Mouse (Mus musculus): ENCODE results near the gene Aprt. TPM values are rescaled to one million over a fixed set of nuclear protein-coding genes. Genes with fewer than 3 reads are reported as not detected.
A peak's percentile ranks its signal among the peaks of the same experiment; 100 is the strongest.

Aprt gene
- polyA plus RNA-seq, 1 experiment from 2014 or later: 355 TPM

- Histone ChIP-seq H3K4me1 (peaks cover 45% of the 10 kb centered on the region), H3K27ac (0 out of 2 replicates have a peak overlapping the region, but pooled peaks have one; percentile 48), H3K27me3 (no peaks in the 10 kb centered on the region), H3K4me3 (no peak overlapping the region), H3K4me2 (no peak overlapping the region), H3K9me3 (no peaks in the 10 kb centered on the region), H3K9ac (no peak overlapping the region), H3K36me3 (peaks cover 62% of the 10 kb centered on the region)
- ATAC-seq (ENCODE audit: insufficient number of reproducible peaks, insufficient read depth, low FRiP score, low TSS enrichment, low read depth): no peak
- WGBS: 86% methylated on average over 3 of the region's 3 CpGs
Measured at GRCm38 (mm10) chr8:122572751-122573150, 4.0 kb downstream of the Aprt start.

- peaks cover 62% of the 10 kb centered on the region for H3K36me3 ChIP-seq
- H3K9ac ChIP-seq: peak overlapping the region; percentile 6; the same call in 1 of the 2 replicates
- no peak for ATAC-seq (ENCODE audit: insufficient number of reproducible peaks, insufficient read depth, low FRiP score, low TSS enrichment, low read depth)
- no peaks in the 10 kb centered on the region for H3K9me3 ChIP-seq
- no peak overlapping the region for H3K27ac ChIP-seq
- no peak overlapping the region for H3K4me2 ChIP-seq
- H3K4me3 ChIP-seq: no peak overlapping the region
- WGBS: 94% methylated on average over 17 of the region's 17 CpGs
- peaks cover 45% of the 10 kb centered on the region for H3K4me1 ChIP-seq
- H3K27me3 ChIP-seq: no peaks in the 10 kb centered on the region
Measured at GRCm38 (mm10) chr8:122571750-122572267, 4.9 kb downstream of the Aprt start.

GRCm38 (mm10) chr8:122571153-122571552 lies 5.6 kb downstream of the Aprt start:
- 93% methylated on average over 11 of the region's 11 CpGs for WGBS
- Histone ChIP-seq H3K27me3 (no peaks in the 10 kb centered on the region), H3K4me1 (peaks cover 48% of the 10 kb centered on the region), H3K9ac (0 out of 2 replicates have a peak overlapping the region, but pooled peaks have one; percentile 6), H3K27ac (no peak overlapping the region), H3K4me3 (no peak overlapping the region), H3K9me3 (no peaks in the 10 kb centered on the region), H3K36me3 (peaks cover 62% of the 10 kb centered on the region), H3K4me2 (no peak overlapping the region)
- no peak for ATAC-seq (ENCODE audit: insufficient number of reproducible peaks, insufficient read depth, low FRiP score, low TSS enrichment, low read depth)

- no peak for ATAC-seq (ENCODE audit: insufficient number of reproducible peaks, insufficient read depth, low FRiP score, low TSS enrichment, low read depth)
- peaks cover 37% of the 10 kb centered on the region for H3K4me1 ChIP-seq
- peak overlapping the region; percentile 84 for H3K4me2 ChIP-seq
- H3K27ac ChIP-seq: no peak overlapping the region
- H3K4me3 ChIP-seq: peak overlapping the region; percentile 87; the same call in 1 of the 2 replicates
- peaks cover 58% of the 10 kb centered on the region for H3K36me3 ChIP-seq
- no peaks in the 10 kb centered on the region for H3K9me3 ChIP-seq
- H3K27me3 ChIP-seq: no peaks in the 10 kb centered on the region
- no peak overlapping the region for H3K9ac ChIP-seq
- WGBS: 95% methylated on average over 16 of the region's 16 CpGs
Measured at GRCm38 (mm10) chr8:122569996-122570395, 6.7 kb downstream of the Aprt start.

GRCm38 (mm10) chr8:122569329-122569728 lies 7.4 kb downstream of the Aprt start:
- Histone ChIP-seq H3K4me2 (peak overlapping the region; percentile 84), H3K27me3 (no peaks in the 10 kb centered on the region), H3K36me3 (peaks cover 52% of the 10 kb centered on the region), H3K27ac (peak overlapping the region; percentile 7; the same call in 1 of the 2 replicates), H3K9me3 (no peaks in the 10 kb centered on the region), H3K4me1 (peaks cover 30% of the 10 kb centered on the region), H3K4me3 (peak overlapping the region; percentile 87), H3K9ac (peak overlapping the region; percentile 96)
- 59% methylated on average over 9 of the region's 9 CpGs for WGBS
- no peak for ATAC-seq (ENCODE audit: insufficient number of reproducible peaks, insufficient read depth, low FRiP score, low TSS enrichment, low read depth)

GRCm38 (mm10) chr8:122568881-122569309 lies 7.8 kb downstream of the Aprt start:
- peak overlapping the region; percentile 87 for H3K4me3 ChIP-seq
- H3K36me3 ChIP-seq: peaks cover 47% of the 10 kb centered on the region
- H3K27me3 ChIP-seq: no peaks in the 10 kb centered on the region
- 8% methylated on average over 10 of the region's 10 CpGs for WGBS
- peaks cover 29% of the 10 kb centered on the region for H3K4me1 ChIP-seq
- H3K4me2 ChIP-seq: peak overlapping the region; percentile 84
- H3K9me3 ChIP-seq: no peaks in the 10 kb centered on the region
- peak overlapping the region; percentile 7; the same call in 1 of the 2 replicates for H3K27ac ChIP-seq
- ATAC-seq (ENCODE audit: insufficient number of reproducible peaks, insufficient read depth, low FRiP score, low TSS enrichment, low read depth): no peak
- peak overlapping the region; percentile 96 for H3K9ac ChIP-seq

- peak overlapping the region; percentile 87 for H3K4me3 ChIP-seq
- peak; percentile 1; the same call in 1 of the 2 replicates for ATAC-seq (ENCODE audit: insufficient number of reproducible peaks, insufficient read depth, low FRiP score, low TSS enrichment, low read depth)
- H3K27ac ChIP-seq: peak overlapping the region; percentile 95
- H3K9ac ChIP-seq: peak overlapping the region; percentile 96
- H3K4me2 ChIP-seq: peak overlapping the region; percentile 84
- no peaks in the 10 kb centered on the region for H3K9me3 ChIP-seq
- whole genome bisulfite sequencing: under 1% methylated on average over 34 of the region's 34 CpGs
- H3K27me3 ChIP-seq: no peaks in the 10 kb centered on the region
- peaks cover 29% of the 10 kb centered on the region for H3K4me1 ChIP-seq
- H3K36me3 ChIP-seq: peaks cover 39% of the 10 kb centered on the region
Measured at GRCm38 (mm10) chr8:122568109-122568504, 8.6 kb downstream of the Aprt start.

GRCm38 (mm10) chr8:122567361-122568108 lies 9.2 kb downstream of the Aprt start, which contains the start of gene Cdt1:
Gene Cdt1, plus strand, starts transcription at chr8:122568015.
- H3K9me3 ChIP-seq: no peaks in the 10 kb centered on the region
- H3K36me3 ChIP-seq: peaks cover 34% of the 10 kb centered on the region
- H3K27ac ChIP-seq: peak within 1 kb of the TSS; percentile 95
- peak; percentile 92 for ATAC-seq (ENCODE audit: insufficient number of reproducible peaks, insufficient read depth, low FRiP score, low TSS enrichment, low read depth)
- H3K9ac ChIP-seq: peak within 1 kb of the TSS; percentile 96
- H3K4me2 ChIP-seq: peak within 1 kb of the TSS; percentile 84
- peak within 1 kb of the TSS; percentile 87 for H3K4me3 ChIP-seq
- no peaks in the 10 kb centered on the region for H3K27me3 ChIP-seq
- H3K4me1 ChIP-seq: peaks cover 29% of the 10 kb centered on the region
- under 1% methylated on average over 62 of the region's 62 CpGs for WGBS

- Histone ChIP-seq H3K4me3 (peak overlapping the region; percentile 87), H3K27ac (peak overlapping the region; percentile 95), H3K4me1 (peaks cover 29% of the 10 kb centered on the region), H3K4me2 (peak overlapping the region; percentile 84), H3K9me3 (no peaks in the 10 kb centered on the region), H3K27me3 (no peaks in the 10 kb centered on the region), H3K9ac (peak overlapping the region; percentile 96), H3K36me3 (peaks cover 26% of the 10 kb centered on the region)
- WGBS: 28% methylated on average over 6 of the region's 6 CpGs
- no peak for ATAC-seq (ENCODE audit: insufficient number of reproducible peaks, insufficient read depth, low FRiP score, low TSS enrichment, low read depth)
Measured at GRCm38 (mm10) chr8:122566766-122567165, 9.9 kb downstream of the Aprt start.

GRCm38 (mm10) chr8:122564363-122565352 lies 12.1 kb downstream of the Aprt start:
- no peak overlapping the region for H3K9ac ChIP-seq
- no peaks in the 10 kb centered on the region for H3K9me3 ChIP-seq
- H3K27me3 ChIP-seq: no peaks in the 10 kb centered on the region
- peaks cover 22% of the 10 kb centered on the region for H3K4me1 ChIP-seq
- H3K27ac ChIP-seq: no peak overlapping the region
- ATAC-seq (ENCODE audit: insufficient number of reproducible peaks, insufficient read depth, low FRiP score, low TSS enrichment, low read depth): no peak
- WGBS: 75% methylated on average over 25 of the region's 25 CpGs
- H3K36me3 ChIP-seq: peaks cover 5% of the 10 kb centered on the region
- no peak overlapping the region for H3K4me3 ChIP-seq
- no peak overlapping the region for H3K4me2 ChIP-seq

GRCm38 (mm10) chr8:122561199-122561598 lies 15.5 kb downstream of the Aprt start:
- Histone ChIP-seq H3K9ac (no peak overlapping the region), H3K4me1 (peaks cover 27% of the 10 kb centered on the region), H3K27me3 (no peaks in the 10 kb centered on the region), H3K27ac (no peak overlapping the region), H3K36me3 (no peaks in the 10 kb centered on the region), H3K4me2 (no peak overlapping the region), H3K4me3 (no peak overlapping the region), H3K9me3 (no peaks in the 10 kb centered on the region)
- 88% methylated on average over 5 of the region's 5 CpGs for WGBS
- no peak for ATAC-seq (ENCODE audit: insufficient number of reproducible peaks, insufficient read depth, low FRiP score, low TSS enrichment, low read depth)

Measured in embryonic facial prominence, embryonic 13.5 days (tissue).